Mouse (Mus musculus): Measurements from ENCODE around the gene Rex2.
"Not testable (repeated sequence)": the region's sequence is repeated elsewhere in the genome, so short reads cannot be mapped to it uniquely, and the experiment has no call there.

- not testable (repeated sequence) for TF ChIP-seq EP300 (IDR thresholded peaks at IDR 0.05; ENCODE audit: insufficient read depth, low read depth, low read length); POLR2A (IDR thresholded peaks at IDR 0.05; ENCODE audit: insufficient read depth, low read depth, low read length); CTCF (IDR thresholded peaks at IDR 0.05)
These were observed 9.8 kb downstream of the Rex2 start for GRCm38 (mm10) chr4:147031308-147032036.
